Mouse (Mus musculus): ENCODE measurements at regions not wholly inside any gene's neighbourhood (a gene's known extent, or its start where the extent isn't known, plus 50 kb on each side); places are given as distances from the start of the nearest gene placed in this dataset.

DNA sequence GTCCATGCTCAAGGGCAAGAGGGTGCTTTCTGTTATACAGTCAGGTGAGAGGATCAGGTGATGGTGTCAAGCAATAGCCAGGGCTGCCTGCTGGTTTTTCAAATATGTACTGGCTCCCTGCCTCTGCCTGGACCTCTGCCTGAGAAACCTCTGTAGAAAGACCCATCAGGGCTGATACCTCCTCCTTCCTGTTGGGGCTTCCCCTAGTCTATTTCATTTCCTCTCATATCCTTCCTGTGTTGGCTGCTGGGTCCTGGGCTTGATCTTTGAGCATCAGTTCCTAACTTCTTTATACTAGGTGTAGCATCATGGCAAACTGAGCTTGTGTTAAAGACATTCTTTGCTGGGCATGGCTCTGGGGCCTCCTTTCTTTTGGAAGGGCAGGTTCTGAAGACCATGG, 89.5 kb downstream of the Tmem38b start:
- TF ChIP-seq POLR2A (IDR thresholded peaks at IDR 0.05; ENCODE audit: borderline replicate concordance, extremely low read depth, insufficient read depth, insufficient read length, poor library complexity, severe bottlenecking): no peak
- no peak for TF ChIP-seq CTCF (IDR thresholded peaks at IDR 0.05; ENCODE audit: borderline replicate concordance, extremely low read depth, insufficient read depth, insufficient read length)

All from brain, embryonic 14.5 days (tissue).